Mouse (Mus musculus): ENCODE data around the gene Tbx4.

GRCm38 (mm10) chr11:85841980-85842379 is 44.2 kb upstream of the Tbx4 start:
- TF ChIP-seq MAZ (IDR thresholded peaks at IDR 0.05; ENCODE audit: low read depth, low read length), result peak; percentile 96
- TF ChIP-seq TAL1 (IDR thresholded peaks at IDR 0.05; ENCODE audit: low read length), result no peak
- TF ChIP-seq BHLHE40 (IDR thresholded peaks at IDR 0.05; ENCODE audit: borderline replicate concordance, low read depth, low read length), result no peak

All from MEL (cell line).